Mouse (Mus musculus) hindbrain, embryonic 10.5 days (tissue): Measurements from ENCODE around the gene Rps11. TPM values are rescaled to one million over a fixed set of nuclear protein-coding genes. Genes with fewer than 3 reads are reported as not detected.

ENCODE experiments used
- DNase-seq: peaks from one replicate; pipeline ENCODE4 v3.0.0-alpha.2; 2017; ENCODE audit warnings: low spot score
- H3K27ac ChIP-seq: fragments of 300-500 bp; sonication (generic); 2 replicates; pipeline ENCODE4 v1.5.1; 2016; ENCODE audit warnings: mild to moderate bottlenecking, moderate library complexity
- H3K27me3 ChIP-seq: fragments of 300-500 bp; sonication (generic); 2 replicates; pipeline ENCODE4 v1.6.1; 2016; ENCODE audit warnings: mild to moderate bottlenecking; ENCODE audit not compliant: poor library complexity, insufficient read depth, severe bottlenecking
- H3K36me3 ChIP-seq: fragments of 300-500 bp; sonication (generic); 2 replicates; pipeline ENCODE4 v1.6.1; 2016; ENCODE audit warnings: mild to moderate bottlenecking, moderate library complexity
- H3K4me1 ChIP-seq: fragments of 300-500 bp; sonication (generic); replicated peaks from 2 replicates; pipeline ENCODE4 v1.6.1; 2016; ENCODE audit warnings: mild to moderate bottlenecking
- H3K4me3 ChIP-seq: fragments of 300-500 bp; sonication (generic); 2 replicates; pipeline ENCODE4 v1.5.1; 2016; ENCODE audit warnings: mild to moderate bottlenecking, moderate library complexity
- H3K9me3 ChIP-seq: fragments of 300-500 bp; sonication (generic); 2 replicates; pipeline ENCODE4 v1.6.1; 2016; ENCODE audit warnings: mild to moderate bottlenecking, moderate library complexity
- WGBS: fragments of 180-500 bp; shearing (Covaris S2); methylation state at CpG from one replicate; pipeline ENCODE4 v1.1.7; 2016; 5-methylcytosine and 5-hydroxymethylcytosine counted together
- polyA plus RNA-seq: library from polyadenylated mRNA; unstranded; fragments of >200 nt; fragmentation: Nextera tagmentation; extraction: Ambion mirVana; gene quantifications from 2 replicates; pipeline ENCODE4 v1.2.1, GENCODE M21; 2016

Gene Rps11
- polyA plus RNA-seq, 1 experiment from 2014 or later: 1,526 TPM

DNA sequence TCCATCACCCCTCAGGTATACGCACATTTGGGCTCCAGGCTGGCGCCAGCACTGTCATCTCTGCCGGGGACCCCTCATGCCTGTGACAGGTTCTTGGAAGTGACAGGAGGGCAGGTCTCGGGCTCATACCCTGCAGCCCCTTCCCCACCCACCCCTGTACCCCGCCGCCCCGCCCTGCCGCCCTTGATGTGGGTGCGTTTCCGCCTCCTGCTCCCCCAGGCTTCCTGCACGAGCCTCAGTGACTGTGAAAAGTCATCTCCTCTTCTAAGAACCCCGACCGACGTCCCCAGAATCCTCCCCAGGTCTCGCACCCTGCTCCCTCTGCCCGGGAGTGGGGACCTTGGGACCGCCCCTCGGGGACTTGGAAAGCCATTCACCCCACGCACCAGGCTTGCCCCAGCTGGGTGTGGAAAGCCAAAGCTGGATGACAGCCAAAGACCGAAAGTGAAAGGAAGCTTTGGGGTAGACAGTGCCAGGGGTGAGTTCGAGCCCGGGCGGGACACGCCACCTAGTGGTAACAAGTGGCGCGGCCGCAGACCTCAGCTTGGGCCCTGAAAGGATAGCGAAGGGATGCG, 11.8 kb upstream of the Rps11 start, which contains the start of the genes Gm45713 and Flt3l:
TSS of gene Gm45713 (minus strand) at position 239 of the 575 bp plus-strand sequence.
TSS of gene Flt3l (minus strand) at position 440 of the 575 bp plus-strand sequence.
- Histone ChIP-seq H3K9me3 (no peaks in the 10 kb centered on the region), H3K27ac (peak within 1 kb of the TSS; percentile 82), H3K4me1 (peaks cover 29% of the 10 kb centered on the region), H3K4me3 (peak within 1 kb of the TSS; percentile 66), H3K27me3 (peaks cover 40% of the 10 kb centered on the region), H3K36me3 (no peaks in the 10 kb centered on the region)
- WGBS: 4% methylated on average over 29 of the region's 29 CpGs
- peak; percentile 84 for DNase-seq

GRCm38 (mm10) chr7:45135370-45135769, 11.1 kb upstream of the Rps11 start:
- H3K36me3 ChIP-seq: no peaks in the 10 kb centered on the region
- H3K27me3 ChIP-seq: peaks cover 40% of the 10 kb centered on the region
- peak overlapping the region; percentile 66 for H3K4me3 ChIP-seq
- 79% methylated on average over 3 of the region's 3 CpGs for WGBS
- H3K4me1 ChIP-seq: peaks cover 29% of the 10 kb centered on the region
- H3K9me3 ChIP-seq: no peaks in the 10 kb centered on the region
- H3K27ac ChIP-seq: peak overlapping the region; percentile 82; the same call in 1 of the 2 replicates
- no peak for DNase-seq

DNA sequence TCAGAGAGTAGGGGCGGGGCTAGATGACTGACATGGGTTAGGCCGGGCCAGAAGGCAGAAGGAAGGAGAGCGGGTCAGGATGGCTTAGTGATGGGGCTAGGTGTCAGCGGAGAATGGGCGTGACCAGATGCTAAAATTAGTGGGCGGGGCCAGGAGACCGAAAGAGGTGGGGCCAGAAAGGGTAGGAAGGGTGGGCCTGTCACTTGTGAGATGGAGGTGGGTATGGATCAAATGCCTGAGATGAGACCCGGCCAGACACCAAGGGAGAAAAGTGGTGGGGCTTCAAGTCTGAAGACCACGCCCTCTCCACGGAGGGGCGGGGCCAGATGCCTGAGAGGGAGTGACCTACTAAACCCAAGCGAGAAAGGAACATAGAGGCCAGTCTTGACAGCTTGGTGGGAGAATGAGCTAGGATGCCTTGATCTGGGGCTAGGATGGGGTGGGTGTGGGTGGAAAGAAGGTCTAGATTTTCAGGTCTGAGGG, 10.3 kb upstream of the Rps11 start:
- H3K4me3 ChIP-seq: peak overlapping the region; percentile 19
- peaks cover 33% of the 10 kb centered on the region for H3K4me1 ChIP-seq

GRCm38 (mm10) chr7:45133446-45134159, 9.4 kb upstream of the Rps11 start:
- Histone ChIP-seq H3K27me3 (peaks cover 40% of the 10 kb centered on the region), H3K27ac (no peak overlapping the region), H3K4me3 (no peak overlapping the region), H3K4me1 (peaks cover 40% of the 10 kb centered on the region), H3K36me3 (no peaks in the 10 kb centered on the region), H3K9me3 (no peaks in the 10 kb centered on the region)
- DNase-seq: no peak
- 73% methylated on average over 8 of the region's 8 CpGs for WGBS

More for the DNA sequence above, 10.3 kb upstream of the Rps11 start:
- H3K9me3 ChIP-seq: no peaks in the 10 kb centered on the region
- no peak overlapping the region for H3K27ac ChIP-seq
- 5% methylated on average over 12 of the region's 12 CpGs for WGBS
- no peaks in the 10 kb centered on the region for H3K36me3 ChIP-seq
- H3K27me3 ChIP-seq: peaks cover 40% of the 10 kb centered on the region
- no peak for DNase-seq

DNA sequence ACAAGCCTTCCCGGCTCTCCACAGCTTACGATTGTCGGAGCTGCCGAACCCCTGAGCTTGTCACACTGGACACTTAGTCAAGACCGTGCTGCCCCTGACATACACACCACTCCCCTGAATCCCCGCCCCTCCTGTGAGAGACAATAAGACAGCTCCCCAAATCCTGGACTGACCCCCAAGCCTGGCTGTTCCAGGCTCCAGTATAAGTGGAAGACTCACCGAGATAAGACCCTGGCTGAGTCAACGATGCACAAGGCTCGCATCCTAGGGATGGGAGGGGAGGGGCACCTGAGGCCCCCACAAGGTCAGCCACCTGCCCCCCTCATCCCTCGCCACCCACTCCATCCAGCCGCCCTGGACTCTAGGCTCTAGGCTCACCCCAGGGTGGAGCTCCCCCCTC, 7.6 kb upstream of the Rps11 start:
- H3K4me3 ChIP-seq: no peak overlapping the region
- no peak for DNase-seq
- no peaks in the 10 kb centered on the region for H3K9me3 ChIP-seq
- peaks cover 12% of the 10 kb centered on the region for H3K36me3 ChIP-seq
- peaks cover 26% of the 10 kb centered on the region for H3K27me3 ChIP-seq
- H3K27ac ChIP-seq: peak overlapping the region; percentile 9; the same call in 1 of the 2 replicates
- 77% methylated on average over 11 of the region's 11 CpGs for WGBS
- peaks cover 47% of the 10 kb centered on the region for H3K4me1 ChIP-seq

- Histone ChIP-seq H3K27ac (peak overlapping the region; percentile 100), H3K36me3 (peaks cover 31% of the 10 kb centered on the region), H3K9me3 (no peaks in the 10 kb centered on the region), H3K4me3 (peak overlapping the region; percentile 90), H3K27me3 (peaks cover 13% of the 10 kb centered on the region), H3K4me1 (peaks cover 55% of the 10 kb centered on the region)
- WGBS: 44% methylated on average over 15 of the region's 15 CpGs
- no peak for DNase-seq
These were observed 5.7 kb upstream of the Rps11 start for GRCm38 (mm10) chr7:45129776-45130512.

DNA sequence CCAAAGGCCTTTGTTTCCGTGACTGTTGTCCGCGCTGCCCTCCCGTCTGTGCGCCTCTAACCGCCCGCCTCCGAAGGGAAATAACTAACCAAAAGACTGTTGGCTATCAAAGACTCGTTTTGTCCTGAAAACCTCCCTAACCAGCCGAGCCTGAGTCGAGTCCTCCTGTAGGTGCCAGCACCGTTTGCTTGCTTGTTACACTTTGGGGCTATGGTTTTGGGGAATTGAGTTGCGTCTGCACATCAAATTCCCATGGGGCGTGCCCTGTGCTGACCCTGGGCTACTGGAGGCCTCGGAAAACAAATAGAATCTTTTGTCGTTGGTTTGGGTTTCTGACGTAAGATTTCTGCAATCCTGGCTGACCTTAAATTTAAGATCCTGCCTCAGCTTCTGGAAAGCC, 5.1 kb upstream of the Rps11 start:
- Histone ChIP-seq H3K4me3 (peak overlapping the region; percentile 90), H3K4me1 (peaks cover 56% of the 10 kb centered on the region), H3K9me3 (no peaks in the 10 kb centered on the region), H3K27ac (peak overlapping the region; percentile 100), H3K36me3 (peaks cover 32% of the 10 kb centered on the region), H3K27me3 (peaks cover 7% of the 10 kb centered on the region)
- DNase-seq: peak; percentile 78
- 2% methylated on average over 17 of the region's 17 CpGs for WGBS

DNA sequence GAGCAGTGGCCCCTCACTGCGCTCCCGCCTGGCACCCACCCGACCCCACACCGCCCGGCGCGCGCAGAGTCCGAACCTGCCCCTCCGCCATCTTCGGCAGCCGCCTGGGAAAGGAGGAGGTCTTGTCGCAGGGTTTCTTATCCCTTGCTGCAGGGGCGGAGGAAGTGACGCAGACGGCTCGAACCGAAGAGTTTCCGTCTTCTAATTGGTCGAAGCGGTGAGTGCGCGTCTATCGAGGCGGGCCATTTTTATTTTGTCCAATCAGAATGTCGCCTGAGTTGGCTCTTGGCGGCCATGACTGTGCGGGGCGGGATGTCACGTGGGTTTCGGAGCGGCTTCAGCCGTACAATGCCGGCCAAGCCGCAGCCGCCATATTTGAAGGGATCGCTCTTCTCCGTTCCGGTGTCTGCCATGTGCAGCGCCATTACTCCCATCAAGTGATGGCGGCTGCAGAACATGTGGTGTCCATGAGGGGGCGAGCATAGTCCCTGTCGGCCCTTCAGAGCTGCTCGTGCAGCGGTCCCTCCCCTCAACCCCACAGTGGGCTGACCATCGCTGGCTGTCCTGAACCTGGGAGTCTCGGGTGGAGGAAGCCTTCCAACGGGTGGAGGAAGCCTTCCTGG, 4.5 kb upstream of the Rps11 start, which contains the start of gene Rpl13a:
TSS of gene Rpl13a (minus strand) at position 138 of the 623 bp plus-strand sequence.
- peak within 1 kb of the TSS; percentile 100 for H3K27ac ChIP-seq
- peak within 1 kb of the TSS; percentile 90 for H3K4me3 ChIP-seq
- H3K36me3 ChIP-seq: peaks cover 32% of the 10 kb centered on the region
- H3K9me3 ChIP-seq: no peaks in the 10 kb centered on the region
- WGBS: under 1% methylated on average over 48 of the region's 48 CpGs
- peaks cover 2% of the 10 kb centered on the region; the same call in 1 of the 2 replicates for H3K27me3 ChIP-seq
- peak; percentile 99 for DNase-seq
- H3K4me1 ChIP-seq: peaks cover 50% of the 10 kb centered on the region

- no peaks in the 10 kb centered on the region for H3K27me3 ChIP-seq
- H3K4me3 ChIP-seq: peak overlapping the region; percentile 90
- H3K4me1 ChIP-seq: peaks cover 55% of the 10 kb centered on the region
- peaks cover 38% of the 10 kb centered on the region for H3K36me3 ChIP-seq
- no peak for DNase-seq
- H3K27ac ChIP-seq: peak overlapping the region; percentile 100
- 2% methylated on average over 6 of the region's 6 CpGs for WGBS
- H3K9me3 ChIP-seq: no peaks in the 10 kb centered on the region
These were observed 3.5 kb upstream of the Rps11 start for GRCm38 (mm10) chr7:45127700-45128224.

GRCm38 (mm10) chr7:45126844-45127699, 2.8 kb upstream of the Rps11 start:
- DNase-seq: peak; percentile 40
- no peaks in the 10 kb centered on the region for H3K9me3 ChIP-seq
- H3K36me3 ChIP-seq: peaks cover 45% of the 10 kb centered on the region
- no peaks in the 10 kb centered on the region for H3K27me3 ChIP-seq
- peak overlapping the region; percentile 90 for H3K4me3 ChIP-seq
- H3K27ac ChIP-seq: peak overlapping the region; percentile 100
- WGBS: 53% methylated on average over 21 of the region's 21 CpGs
- peaks cover 60% of the 10 kb centered on the region for H3K4me1 ChIP-seq

GRCm38 (mm10) chr7:45126147-45126843, 2.1 kb upstream of the Rps11 start:
- Histone ChIP-seq H3K4me3 (peak overlapping the region; percentile 90), H3K27me3 (no peaks in the 10 kb centered on the region), H3K27ac (peak overlapping the region; percentile 100), H3K4me1 (peaks cover 67% of the 10 kb centered on the region), H3K9me3 (no peaks in the 10 kb centered on the region), H3K36me3 (peaks cover 53% of the 10 kb centered on the region)
- DNase-seq: no peak
- 81% methylated on average over 17 of the region's 17 CpGs for WGBS
